Mouse (Mus musculus) lung, adult 2 months (tissue): ENCODE results near the gene Tmem82.

Experiments
- CTCF ChIP-seq: fragments of 200-500 bp; IDR thresholded peaks from 2 replicates; pipeline ENCODE4 v1.5.1; 2011; ENCODE audit warnings: mild to moderate bottlenecking, low read length, control low read depth; ENCODE audit not compliant: insufficient read depth
- POLR2A ChIP-seq: fragments of 200-500 bp; IDR thresholded peaks from 2 replicates; pipeline ENCODE4 v1.6.1; 2011; ENCODE audit warnings: low read depth, mild to moderate bottlenecking, control low read depth, low read length, borderline replicate concordance; ENCODE audit errors: extremely low read depth

GRCm38 (mm10) chr4:141628661-141629060 is 10.2 kb upstream of the Tmem82 start:
- TF ChIP-seq POLR2A (no peak), CTCF (no peak)
